Mouse (Mus musculus) neutrophil, adult 59 days (primary cell): ENCODE data around the gene Lrrn1. TPM values are rescaled to one million over a fixed set of nuclear protein-coding genes. Genes with fewer than 3 reads are reported as not detected.

Experiments used
- total RNA-seq, 2 experiments: library from RNA; stranded (reverse); gene quantifications; 1 replicate in 1 of 2; 2 replicates in 1 of 2; pipeline ENCODE4 v1.2.4; 2023

The Lrrn1 gene
- not detected for total RNA-seq

GRCm38 (mm10) chr6:107528877-107529864 lies at the start of gene Lrrn1:
Gene Lrrn1, plus strand, starts transcription at chr6:107529768.

